Mouse (Mus musculus): ENCODE data around the gene Vwa3b.

Gene Vwa3b

GRCm38 (mm10) chr1:37080442-37080841, 54.0 kb downstream of the Vwa3b start:
- CTCF ChIA-PET: interaction anchor here in 2 of 4 experiments (0.5 to 1.0 kb wide), 2 partner anchors 169 to 266 kb away, joined by 3 to 4 read pairs; no protein-coding TSS in a partner anchor
- POLR2A ChIA-PET: interaction anchor here in 2 of 4 experiments (0.7 to 1.6 kb wide), 4 partner anchors 9 to 171 kb away, joined by 3 to 6 read pairs (median 4); no protein-coding TSS in a partner anchor

GRCm38 (mm10) chr1:37081376-37082214, 55.2 kb downstream of the Vwa3b start:
- POLR2A ChIA-PET: no interaction called here
- CTCF ChIA-PET: no interaction called here

GRCm38 (mm10) chr1:37082215-37082464, 55.7 kb downstream of the Vwa3b start:
- ChIA-PET CTCF (no interaction called here), POLR2A (no interaction called here)

- CTCF ChIA-PET: no interaction called here
Observed at GRCm38 (mm10) chr1:37084075-37084474, 57.7 kb downstream of the Vwa3b start.

GRCm38 (mm10) chr1:37085171-37085570, 58.8 kb downstream of the Vwa3b start:
- CTCF ChIA-PET: no interaction called here
- POLR2A ChIA-PET: interaction anchor here in 2 of 4 experiments (0.7 to 3.9 kb wide), 7 partner anchors 10 to 167 kb away, joined by 3 to 11 read pairs (median 3); no protein-coding TSS in a partner anchor

More at GRCm38 (mm10) chr1:37084075-37084474, 57.7 kb downstream of the Vwa3b start:
- POLR2A ChIA-PET: interaction anchor here in 1 of 4 experiments (1.3 kb wide), 1 partner anchor 14 kb away, joined by 3 read pairs; no protein-coding TSS in a partner anchor

- POLR2A ChIA-PET: interaction anchor here in 3 of 4 experiments (0.7 to 1.8 kb wide), 5 partner anchors 8 to 129 kb away, joined by 3 to 9 read pairs (median 5); no protein-coding TSS in a partner anchor
- CTCF ChIA-PET: interaction anchor here in 2 of 4 experiments (0.5 to 0.7 kb wide), 3 partner anchors 27 to 578 kb away, joined by 3 to 8 read pairs (median 8); no protein-coding TSS in a partner anchor
Observed at GRCm38 (mm10) chr1:37089191-37089590, 62.8 kb downstream of the Vwa3b start.

GRCm38 (mm10) chr1:37097382-37098093, 71.1 kb downstream of the Vwa3b start:
- CTCF ChIA-PET: interaction anchor here in 1 of 4 experiments (1.1 kb wide), 1 partner anchor 153 kb away, joined by 3 read pairs; no protein-coding TSS in a partner anchor
- POLR2A ChIA-PET: interaction anchor here in 2 of 4 experiments (0.6 to 1.6 kb wide), 7 partner anchors 13 to 790 kb away, joined by 3 to 7 read pairs (median 4); partner anchors contain the start of gene Arid5a (in 1 of the 2)

GRCm38 (mm10) chr1:37098094-37098555, 71.7 kb downstream of the Vwa3b start:
- CTCF ChIA-PET: interaction anchor here in 1 of 4 experiments (1.1 kb wide), 1 partner anchor 152 kb away, joined by 3 read pairs; no protein-coding TSS in a partner anchor
- POLR2A ChIA-PET: interaction anchor here in 2 of 4 experiments (0.6 to 1.6 kb wide), 5 partner anchors 13 to 791 kb away, joined by 3 to 7 read pairs (median 4); partner anchors contain the start of gene Arid5a (in 1 of the 2)

GRCm38 (mm10) chr1:37100361-37100760, 74.0 kb downstream of the Vwa3b start:
- ChIA-PET POLR2A (interaction anchor here (0.6 to 2.9 kb wide), 22 partner anchors 10 to 193 kb away, joined by 3 to 16 read pairs (median 4); no protein-coding TSS in a partner anchor), CTCF (no interaction called here)

GRCm38 (mm10) chr1:37101016-37101415, 74.6 kb downstream of the Vwa3b start:
- CTCF ChIA-PET: no interaction called here

GRCm38 (mm10) chr1:37101717-37102116, 75.3 kb downstream of the Vwa3b start:
- POLR2A ChIA-PET: interaction anchor here (0.8 to 2.9 kb wide), 18 partner anchors 9 to 616 kb away, joined by 3 to 16 read pairs (median 4); no protein-coding TSS in a partner anchor

More at GRCm38 (mm10) chr1:37101016-37101415, 74.6 kb downstream of the Vwa3b start:
- POLR2A ChIA-PET: interaction anchor here (0.6 to 2.9 kb wide), 31 partner anchors 8 to 1363 kb away, joined by 3 to 16 read pairs (median 3); partner anchors contain the start of gene Tmem131 (in 1 of the 4)

GRCm38 (mm10) chr1:37105194-37105593, 78.8 kb downstream of the Vwa3b start:
- POLR2A ChIA-PET: interaction anchor here in 1 of 4 experiments (2.1 kb wide), 1 partner anchor 12 kb away, joined by 5 read pairs; no protein-coding TSS in a partner anchor

More at GRCm38 (mm10) chr1:37101717-37102116, 75.3 kb downstream of the Vwa3b start:
- CTCF ChIA-PET: no interaction called here

GRCm38 (mm10) chr1:37113781-37114180, 87.4 kb downstream of the Vwa3b start:
- POLR2A ChIA-PET: interaction anchor here in 1 of 4 experiments (1.1 kb wide), 1 partner anchor 13 kb away, joined by 3 read pairs; no protein-coding TSS in a partner anchor

More at GRCm38 (mm10) chr1:37105194-37105593, 78.8 kb downstream of the Vwa3b start:
- CTCF ChIA-PET: interaction anchor here in 2 of 4 experiments (0.6 to 0.7 kb wide), 2 partner anchors 107 to 109 kb away, joined by 3 read pairs; no protein-coding TSS in a partner anchor

GRCm38 (mm10) chr1:37115847-37116246, 89.5 kb downstream of the Vwa3b start:
- ChIA-PET CTCF (interaction anchor here in 2 of 4 experiments (0.8 kb wide), 2 partner anchors 27 to 371 kb away, joined by 3 to 8 read pairs; no protein-coding TSS in a partner anchor), POLR2A (interaction anchor here in 2 of 4 experiments (0.7 to 1.6 kb wide), 2 partner anchors 15 to 131 kb away, joined by 3 to 4 read pairs; no protein-coding TSS in a partner anchor)

More at GRCm38 (mm10) chr1:37113781-37114180, 87.4 kb downstream of the Vwa3b start:
- CTCF ChIA-PET: interaction anchor here in 2 of 4 experiments (0.6 kb wide), 2 partner anchors 182 to 1678 kb away, joined by 3 to 8 read pairs; no protein-coding TSS in a partner anchor

GRCm38 (mm10) chr1:37116574-37116973, 90.2 kb downstream of the Vwa3b start:
- CTCF ChIA-PET: interaction anchor here (0.6 to 1.6 kb wide), 5 partner anchors 13 to 387 kb away, joined by 3 to 8 read pairs (median 4); no protein-coding TSS in a partner anchor
- POLR2A ChIA-PET: interaction anchor here in 2 of 4 experiments (1.0 to 1.8 kb wide), 6 partner anchors 15 to 67 kb away, joined by 4 to 6 read pairs (median 4); no protein-coding TSS in a partner anchor

GRCm38 (mm10) chr1:37117964-37118363, 91.6 kb downstream of the Vwa3b start:
- ChIA-PET POLR2A (interaction anchor here in 2 of 4 experiments (0.6 to 1.8 kb wide), 7 partner anchors 9 to 297 kb away, joined by 3 to 5 read pairs (median 4); no protein-coding TSS in a partner anchor), CTCF (interaction anchor here in 1 of 4 experiments (1.4 to 1.6 kb wide), 2 partner anchors 12 to 133 kb away, joined by 3 to 4 read pairs; no protein-coding TSS in a partner anchor)

- ChIA-PET CTCF (interaction anchor here in 1 of 4 experiments (0.6 kb wide), 1 partner anchor 13 kb away, joined by 3 read pairs; no protein-coding TSS in a partner anchor), POLR2A (interaction anchor here in 2 of 4 experiments (0.6 to 0.7 kb wide), 2 partner anchors 21 to 32 kb away, joined by 3 read pairs; no protein-coding TSS in a partner anchor)
Observed at GRCm38 (mm10) chr1:37122306-37122705, 95.9 kb downstream of the Vwa3b start.

GRCm38 (mm10) chr1:37122798-37123197, 96.4 kb downstream of the Vwa3b start:
- ChIA-PET CTCF (no interaction called here), POLR2A (no interaction called here)
